Mouse (Mus musculus) thymus, adult 2 months (tissue): ENCODE results near the gene Zzef1.

Experiments
- CTCF ChIP-seq: fragments of 200-500 bp; IDR thresholded peaks from 2 replicates; pipeline ENCODE4 v1.5.1; 2012; ENCODE audit warnings: mild to moderate bottlenecking, control low read depth, low read length, moderate library complexity, borderline replicate concordance; ENCODE audit not compliant: control insufficient read depth, poor library complexity, insufficient read depth; ENCODE audit errors: extremely low read depth
- POLR2A ChIP-seq: fragments of 200-500 bp; IDR thresholded peaks from 2 replicates; pipeline ENCODE4 v1.6.1; 2012; ENCODE audit warnings: mild to moderate bottlenecking, low read length, control low read depth, moderate library complexity; ENCODE audit not compliant: control insufficient read depth, poor library complexity, insufficient read depth; ENCODE audit errors: extremely low read depth

DNA sequence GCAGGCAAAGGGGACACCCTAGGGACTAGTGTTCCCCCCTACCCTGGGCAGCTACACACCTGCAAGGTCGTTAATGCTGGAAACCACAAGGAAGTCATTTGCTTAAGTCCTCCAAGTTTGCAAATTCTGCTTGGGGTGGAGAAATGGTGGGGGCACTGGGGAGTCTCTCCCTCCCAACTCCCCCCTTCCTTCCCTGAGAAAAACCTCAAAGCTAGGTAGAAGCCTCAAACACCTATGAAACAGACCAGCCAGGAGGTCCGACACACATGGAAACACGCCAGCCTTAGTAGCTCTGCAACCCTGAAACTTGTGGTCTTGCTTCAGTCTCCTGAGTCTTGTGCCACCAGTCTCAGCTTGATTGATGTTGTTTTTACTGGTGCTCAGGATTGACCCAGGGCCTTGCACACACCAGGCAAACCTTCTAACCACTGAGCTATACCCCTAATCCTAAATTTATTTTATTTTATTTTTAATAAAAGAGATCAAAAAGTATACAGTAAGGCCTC is 167.8 kb downstream of the Zzef1 start:
- TF ChIP-seq CTCF: no peak
- no peak for TF ChIP-seq POLR2A
